Mouse (Mus musculus) ES-CJ7 (cell line): Measurements from ENCODE around the gene Kif26b.
A peak's percentile ranks its signal among the peaks of the same experiment; 100 is the strongest.

Source experiments
- DNase-seq: peaks from one replicate; pipeline ENCODE4 v3.0.0; 2011; ENCODE audit warnings: low read depth, low spot score

Kif26b gene

DNA sequence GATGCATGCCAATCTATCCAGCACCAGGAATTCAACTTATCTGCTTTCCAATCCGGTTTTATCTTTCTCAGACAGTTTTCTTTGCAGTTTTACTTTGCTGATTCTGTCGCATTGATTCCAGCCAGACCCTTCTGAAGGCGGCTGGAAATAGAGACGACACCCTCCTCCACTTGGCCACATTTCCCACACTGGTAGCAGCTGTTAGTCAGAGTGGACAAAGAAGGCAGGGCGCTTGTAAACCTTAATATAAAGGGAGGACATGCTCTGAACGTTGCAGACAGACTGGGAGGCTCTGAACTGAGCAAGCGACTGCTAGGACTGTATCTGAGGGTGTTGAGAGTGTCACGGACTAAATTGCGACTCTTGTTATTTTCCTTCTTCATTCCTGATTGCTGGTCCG, 11.3 kb downstream of the Kif26b start:
- no peak for DNase-seq

DNA sequence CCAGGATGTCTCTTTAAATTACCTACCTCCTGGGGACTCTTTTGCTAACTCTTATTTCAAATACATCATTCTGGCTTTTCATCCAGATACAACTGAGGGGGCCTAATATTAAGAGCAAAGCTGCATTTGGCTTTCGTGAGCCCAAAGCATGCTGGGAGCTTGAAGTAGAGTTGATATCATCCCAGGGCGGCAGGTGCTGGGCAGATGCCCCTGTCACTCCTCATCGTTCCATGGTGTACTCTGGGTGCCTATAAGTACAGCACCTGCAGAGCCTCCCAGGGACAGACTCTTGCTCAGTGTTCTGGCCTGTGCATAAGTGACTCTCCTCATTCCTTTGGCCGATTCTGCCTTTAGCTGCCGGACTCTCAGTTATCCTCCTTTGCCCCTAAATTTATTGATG, 13.5 kb downstream of the Kif26b start:
- no peak for DNase-seq

DNA sequence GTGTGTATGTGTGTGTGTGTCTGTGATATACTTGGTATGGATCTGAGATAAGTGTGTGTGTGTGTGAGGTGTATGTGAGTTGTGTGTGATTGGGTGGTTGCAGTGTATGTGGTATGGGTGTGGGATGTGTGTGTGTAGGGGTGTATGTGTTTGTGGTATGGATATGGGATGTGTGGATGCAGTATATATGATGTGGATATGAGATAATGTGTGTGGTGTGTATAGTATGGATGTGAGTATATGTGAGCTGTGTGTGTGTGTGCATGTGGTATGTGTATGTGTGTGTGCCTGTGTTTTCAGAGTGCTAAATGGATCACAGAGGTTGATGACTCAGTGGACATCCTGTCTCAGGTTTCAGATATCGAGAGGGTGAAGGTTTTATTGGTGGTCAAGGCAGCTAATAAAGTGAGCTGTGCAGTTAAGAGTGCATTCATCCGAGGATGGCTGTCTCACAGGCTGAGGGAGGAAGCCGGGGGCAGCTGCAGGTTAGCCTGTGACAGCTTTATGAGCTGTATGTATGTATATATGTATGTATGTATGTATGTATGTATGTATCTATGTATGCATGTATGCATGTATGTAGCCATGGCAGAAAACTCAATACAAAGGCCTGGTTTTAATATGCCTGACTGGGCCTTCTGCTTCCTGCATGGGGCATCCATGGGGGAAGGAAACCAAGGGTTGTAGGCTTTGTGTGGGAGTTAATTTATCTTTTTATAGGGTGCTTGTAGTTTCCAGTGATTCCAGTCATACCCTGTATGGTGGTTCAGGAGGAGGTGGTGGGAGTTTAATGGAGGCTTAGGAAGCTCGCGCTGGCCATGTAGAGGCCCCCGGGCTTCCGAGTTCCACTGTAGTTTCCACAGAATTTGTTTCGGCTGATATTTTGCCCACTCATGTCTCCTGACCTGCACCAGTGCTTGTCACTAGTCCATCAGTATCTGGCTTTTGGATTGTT, 14.3 kb downstream of the Kif26b start:
- DNase-seq, result no peak

DNA sequence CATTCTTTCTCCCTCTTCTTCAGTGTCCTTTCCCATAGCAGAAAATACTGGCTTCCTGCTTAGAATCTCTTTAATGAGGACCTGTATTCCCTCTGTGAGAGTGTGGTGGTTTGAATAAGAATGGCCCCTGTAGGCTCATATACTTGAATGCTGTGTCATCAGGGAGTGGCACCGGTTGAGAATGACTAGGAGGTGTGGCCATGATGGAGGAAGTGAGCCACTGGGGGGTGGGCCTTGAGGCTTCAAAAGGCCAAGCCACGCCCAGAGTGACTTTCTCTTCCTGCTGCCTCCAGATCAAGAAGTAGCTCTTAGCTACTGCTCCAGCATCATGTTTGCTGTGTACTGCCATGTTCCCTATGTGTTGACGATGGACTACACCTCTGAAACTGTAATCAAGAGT, 15.7 kb downstream of the Kif26b start:
- peak; percentile 97 for DNase-seq

DNA sequence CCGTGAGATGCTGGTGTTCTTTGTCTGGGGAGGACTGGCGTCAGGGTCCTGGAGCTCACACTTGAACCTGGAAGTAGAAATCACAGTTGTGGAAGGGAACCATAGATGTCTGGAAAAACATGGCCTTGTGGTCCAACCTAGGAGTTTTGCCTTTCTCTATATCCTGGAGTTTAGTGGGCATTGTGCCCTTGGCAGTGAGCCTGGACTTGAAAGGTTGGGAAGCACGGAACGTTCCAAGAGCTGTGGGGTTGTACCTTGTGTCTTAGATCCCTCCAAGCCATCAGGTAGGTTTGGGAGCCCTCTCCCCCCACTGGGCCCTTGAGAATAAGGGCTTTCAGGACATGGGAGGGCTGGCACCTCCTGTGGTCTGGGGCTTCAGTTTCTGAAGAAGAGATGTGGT, 20.7 kb downstream of the Kif26b start:
- no peak for DNase-seq

DNA sequence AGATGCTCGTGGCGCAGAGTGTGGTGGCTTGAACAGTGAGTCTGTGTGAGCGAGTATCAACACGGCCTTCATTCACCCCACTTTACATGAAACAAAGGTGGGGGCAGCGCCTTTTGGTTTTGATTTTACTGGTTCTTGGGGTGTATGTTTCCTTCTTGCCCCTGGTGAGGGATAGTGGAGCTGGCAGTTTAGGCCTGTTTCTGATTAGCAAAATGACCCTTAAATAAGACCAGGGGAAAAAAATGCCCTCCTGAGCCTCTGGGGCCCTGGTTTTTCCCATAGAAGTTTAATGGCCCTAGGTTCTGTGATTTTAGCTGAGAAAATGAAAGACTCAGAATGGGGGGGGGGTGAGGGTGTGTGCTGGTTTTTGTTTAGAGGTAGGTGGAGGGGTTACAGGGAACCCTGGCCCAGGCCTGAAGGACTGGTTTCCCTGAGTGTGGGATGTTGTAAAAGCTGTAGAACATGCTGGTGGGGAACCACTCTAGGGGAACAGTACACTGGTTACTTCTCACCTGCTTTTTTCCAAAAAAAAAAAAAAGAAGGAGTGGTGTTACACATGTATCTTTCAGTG, 21.6 kb downstream of the Kif26b start:
- no peak for DNase-seq

DNA sequence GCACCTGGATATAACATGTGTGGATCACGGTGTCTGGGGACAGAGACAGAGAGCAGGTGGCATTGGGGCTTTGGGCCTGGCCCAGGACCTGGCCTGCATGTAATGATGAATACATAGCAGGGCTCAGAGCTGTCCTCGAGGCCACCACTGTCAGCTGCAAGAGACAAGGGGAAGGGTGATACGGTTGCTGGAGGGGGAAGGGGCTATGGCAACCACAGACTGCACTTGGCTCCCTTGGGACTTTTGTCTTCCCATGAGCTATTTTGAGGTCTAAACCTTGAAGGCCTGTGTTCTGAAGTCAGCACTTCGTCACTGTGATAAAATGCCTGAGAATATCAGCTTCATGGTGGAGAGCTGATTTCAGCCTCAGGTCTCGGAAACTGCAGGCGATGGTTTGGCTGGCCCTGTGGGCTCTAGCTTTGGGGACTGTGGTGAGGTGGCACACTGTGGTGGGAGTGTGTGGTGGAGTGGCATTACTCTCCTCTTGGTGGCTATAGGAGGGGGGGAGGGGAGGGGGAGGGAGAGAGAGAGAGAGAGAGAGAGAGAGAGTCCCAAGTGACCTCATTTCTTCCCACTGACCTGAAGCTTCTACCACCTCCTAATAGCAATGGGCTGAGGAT, 23.5 kb downstream of the Kif26b start:
- DNase-seq, result no peak

DNA sequence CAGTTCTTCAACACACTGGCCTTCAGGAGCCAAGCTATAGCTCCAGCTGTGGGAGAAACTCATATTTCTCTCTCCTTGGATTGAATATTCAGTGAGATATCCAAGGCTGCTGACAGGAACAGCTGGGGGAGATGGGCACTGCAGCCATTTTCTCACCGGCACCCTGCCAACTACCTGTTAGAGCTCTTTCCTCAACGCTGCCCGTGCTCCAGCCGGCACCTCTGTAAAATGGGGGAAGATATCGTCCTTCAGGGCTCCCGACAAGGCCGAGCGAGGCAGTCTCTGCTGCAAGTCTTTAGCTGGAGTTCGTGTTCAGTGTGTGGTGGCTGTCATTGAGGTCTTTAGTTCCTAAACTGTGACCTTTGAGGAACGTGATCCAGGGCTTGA, 24.0 kb downstream of the Kif26b start:
- no peak for DNase-seq

DNA sequence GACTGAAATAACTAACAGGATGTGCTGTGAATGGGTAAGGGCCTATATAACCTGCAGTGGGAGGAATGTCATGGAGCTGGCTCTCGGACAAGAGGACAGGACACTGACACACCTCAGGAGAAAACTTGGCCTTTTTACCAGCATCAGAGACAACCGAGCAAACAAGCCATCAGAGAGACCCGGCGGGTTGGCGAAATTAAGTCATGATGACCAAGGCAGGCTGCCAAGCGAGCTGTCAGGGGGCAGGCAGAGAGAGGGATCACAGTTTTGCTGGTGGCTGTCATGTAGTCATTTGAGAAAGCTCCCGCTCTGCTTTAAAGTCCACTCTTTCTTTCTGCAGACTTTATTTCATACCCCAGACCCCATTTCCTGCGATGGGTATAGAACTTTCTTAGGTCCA, 27.3 kb downstream of the Kif26b start:
- DNase-seq, result no peak

DNA sequence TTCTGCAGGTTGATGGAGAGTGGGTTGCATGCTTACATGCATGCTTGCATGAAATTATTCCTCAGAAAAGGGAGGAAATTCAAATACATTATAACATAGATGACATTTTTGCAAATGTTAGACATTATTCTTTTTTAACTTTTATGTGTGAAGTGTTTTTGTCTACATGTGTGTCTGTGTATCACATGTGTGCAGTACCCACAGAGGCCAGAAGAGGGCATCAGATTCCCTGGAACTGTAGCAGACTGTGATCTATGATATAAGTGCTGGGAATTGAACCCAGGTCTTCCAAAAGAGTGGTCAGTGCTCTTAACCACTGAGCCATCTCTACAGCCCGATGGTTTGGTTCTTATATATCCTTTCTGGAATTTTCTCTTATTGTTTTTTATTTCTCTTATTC, 31.1 kb downstream of the Kif26b start:
- DNase-seq, result peak; percentile 25

DNA sequence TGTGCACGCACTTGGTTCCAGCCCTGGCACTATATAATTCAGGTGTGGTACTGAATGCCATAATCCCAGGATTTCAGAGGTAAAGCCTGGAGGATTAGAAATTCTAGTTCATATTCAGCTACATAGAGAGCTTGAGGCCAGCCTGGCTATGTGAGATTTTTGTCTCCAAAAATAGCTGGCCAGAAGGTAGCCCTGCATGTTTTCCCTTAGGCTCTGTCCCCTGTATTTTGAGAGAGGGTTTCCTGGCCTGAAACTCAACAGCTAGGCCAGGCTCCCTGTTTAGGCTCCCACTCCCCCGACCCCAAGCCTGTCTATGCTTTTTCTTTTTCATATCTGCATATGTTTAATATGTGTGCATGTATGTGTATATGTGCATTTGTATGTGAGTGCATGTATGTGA, 34.9 kb downstream of the Kif26b start:
- no peak for DNase-seq

DNA sequence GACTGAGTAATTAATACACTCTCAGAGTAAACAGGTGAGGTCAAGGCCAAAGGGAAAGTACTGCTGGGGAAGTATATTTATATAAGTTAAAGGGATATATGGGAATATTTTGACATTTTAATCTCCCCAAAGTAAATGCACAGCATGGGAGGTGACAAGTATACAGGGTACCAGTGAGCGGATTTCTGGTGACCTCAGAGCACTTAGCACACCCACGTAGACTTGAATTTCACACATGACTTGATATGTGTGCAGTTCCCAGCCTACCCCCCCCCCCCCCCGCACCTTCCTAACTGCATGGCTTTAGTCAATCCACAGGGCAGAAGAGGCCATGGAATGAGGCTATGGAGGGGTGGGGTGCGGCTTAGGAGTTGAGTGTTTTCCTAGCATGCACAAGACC, 35.9 kb downstream of the Kif26b start:
- no peak for DNase-seq

DNA sequence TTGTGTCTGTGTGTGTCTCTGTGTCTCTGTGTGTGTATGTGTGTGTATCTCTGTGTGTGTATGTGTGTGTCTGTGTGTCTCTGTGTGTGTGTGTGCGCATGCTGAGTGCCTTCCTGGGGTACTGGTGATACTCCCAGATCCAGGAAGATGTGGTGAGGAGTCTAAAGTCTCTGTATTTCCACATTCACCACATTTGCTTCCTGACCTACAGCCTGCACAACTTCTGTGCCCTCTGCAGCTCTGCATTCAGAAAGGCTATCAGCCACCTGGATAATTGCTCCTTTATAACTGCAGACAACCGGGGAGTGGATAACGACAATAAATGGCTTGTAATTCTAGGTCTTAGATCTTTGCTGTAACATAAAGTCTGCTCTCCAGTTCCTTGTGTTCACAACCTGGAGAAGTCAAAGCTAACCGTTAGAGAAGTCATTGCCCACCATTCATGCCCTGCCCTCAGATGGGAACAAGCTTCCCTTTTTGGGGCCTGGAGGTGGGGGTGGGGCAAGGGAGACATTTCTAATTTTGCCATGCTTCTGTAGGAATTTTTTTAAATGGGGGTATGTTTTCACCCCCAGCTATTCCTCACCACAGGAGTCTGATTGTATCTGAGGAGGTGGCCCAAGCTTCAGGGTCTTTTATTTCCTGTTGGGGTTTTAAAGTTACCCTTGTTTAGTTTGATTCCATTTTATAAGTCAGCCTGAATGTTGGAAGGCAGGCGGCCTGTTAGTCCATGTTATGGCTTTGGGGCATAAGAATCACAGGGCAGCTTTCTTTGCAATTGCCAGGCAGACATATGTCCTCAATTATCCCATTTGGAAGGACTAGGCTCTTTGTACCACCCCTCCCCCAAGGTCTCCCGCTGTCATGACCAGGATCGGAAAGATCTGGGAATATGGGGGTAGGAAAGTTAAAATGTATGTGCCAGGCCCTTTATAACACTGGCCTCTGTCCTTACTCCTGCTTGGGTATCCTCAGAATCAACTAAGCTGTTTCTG, 39.9 kb downstream of the Kif26b start:
- no peak for DNase-seq

DNA sequence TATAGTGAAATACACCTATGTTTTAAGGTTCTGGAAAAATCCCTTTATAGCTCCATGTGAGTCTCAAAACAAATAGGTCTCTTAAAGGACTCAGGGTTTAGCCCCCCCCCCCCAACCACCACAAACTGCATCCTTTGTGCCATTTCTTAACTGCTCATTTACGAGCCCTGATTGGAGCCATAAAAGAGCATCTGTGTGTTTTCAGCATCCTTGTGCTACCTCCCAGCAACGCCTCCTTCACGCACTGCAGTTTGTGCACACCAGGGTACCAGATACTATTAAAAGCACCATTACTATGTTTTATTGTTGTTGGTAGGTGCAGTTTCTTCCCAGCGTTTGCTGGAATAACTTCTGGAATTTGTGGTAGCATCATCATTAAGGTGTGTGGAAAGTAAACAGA, 42.1 kb downstream of the Kif26b start:
- DNase-seq, result no peak

DNA sequence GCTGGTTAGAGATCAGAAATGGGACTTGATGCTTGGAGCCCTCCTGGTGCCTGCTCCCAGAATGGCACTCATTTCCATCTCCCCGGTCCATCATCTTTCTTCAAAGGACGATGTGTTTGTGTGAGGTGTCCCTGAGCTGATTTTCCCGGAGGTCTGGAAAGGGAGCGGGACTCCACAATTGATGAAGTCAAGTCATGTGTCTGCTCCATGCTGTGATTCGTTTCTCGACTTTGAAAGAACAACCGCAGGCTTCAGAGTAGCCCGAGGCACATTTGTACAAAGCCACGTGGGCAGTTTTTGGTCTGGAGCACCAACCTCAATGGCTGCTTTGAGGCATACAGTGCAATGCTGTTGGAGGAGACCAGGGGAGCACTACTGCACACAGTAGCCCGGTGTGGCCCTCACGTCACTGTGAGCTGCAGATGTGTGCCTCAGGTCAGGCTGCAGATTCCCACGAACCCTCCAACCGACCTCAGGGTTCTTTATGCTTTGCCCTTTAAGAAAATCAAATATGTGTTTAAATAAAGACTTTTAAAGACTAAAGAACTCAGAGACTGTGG, 43.0 kb downstream of the Kif26b start:
- DNase-seq, result peak; percentile 50

DNA sequence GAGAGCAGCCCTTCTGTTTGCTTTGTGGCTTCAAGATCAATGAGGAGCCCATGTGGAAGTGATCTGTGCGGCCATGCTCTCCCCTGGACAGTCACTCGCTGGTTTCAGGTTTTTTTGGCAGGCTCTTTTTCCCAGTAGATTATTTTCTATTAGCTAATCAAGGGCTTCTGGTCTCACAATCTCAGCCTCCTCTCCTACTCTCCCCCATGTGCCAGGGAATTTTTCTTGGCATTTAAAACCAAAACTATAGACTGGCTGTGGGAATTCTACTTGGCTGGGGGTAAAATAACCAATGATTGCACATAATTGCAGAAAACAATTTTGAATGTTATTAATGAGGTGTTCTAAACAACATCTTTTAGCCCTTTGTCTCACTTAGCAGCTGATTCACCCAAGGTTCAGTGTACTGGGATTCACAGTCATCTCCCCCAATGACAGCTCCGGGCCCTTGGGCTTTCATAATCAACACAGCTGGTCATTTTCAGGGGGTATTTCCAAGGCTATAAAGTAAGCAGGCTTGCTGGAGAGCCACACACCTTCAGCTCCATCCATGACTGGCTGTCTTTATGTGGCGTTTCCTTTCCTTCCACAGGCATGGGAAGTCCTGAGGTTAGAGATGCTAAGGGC, 44.6 kb downstream of the Kif26b start:
- no peak for DNase-seq

DNA sequence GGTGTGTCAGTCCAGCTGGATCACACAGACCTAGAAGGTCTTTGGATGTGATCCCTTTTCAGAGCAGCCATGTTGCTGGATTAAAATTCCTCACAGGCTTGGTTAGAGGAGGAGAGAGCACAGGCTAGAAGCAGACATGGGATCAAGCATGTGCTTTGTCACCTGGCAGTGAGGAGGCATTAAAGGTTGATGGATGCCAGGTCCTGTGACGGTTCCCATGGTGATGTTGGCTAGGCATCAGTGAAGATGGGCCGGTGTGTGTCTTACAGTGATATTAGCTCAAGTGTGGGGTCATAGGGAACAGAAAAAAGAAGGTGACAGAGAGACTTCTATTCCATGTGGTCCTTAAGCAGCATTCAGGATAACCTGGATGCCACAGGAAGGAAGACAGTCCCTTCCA, 46.8 kb downstream of the Kif26b start:
- no peak for DNase-seq

DNA sequence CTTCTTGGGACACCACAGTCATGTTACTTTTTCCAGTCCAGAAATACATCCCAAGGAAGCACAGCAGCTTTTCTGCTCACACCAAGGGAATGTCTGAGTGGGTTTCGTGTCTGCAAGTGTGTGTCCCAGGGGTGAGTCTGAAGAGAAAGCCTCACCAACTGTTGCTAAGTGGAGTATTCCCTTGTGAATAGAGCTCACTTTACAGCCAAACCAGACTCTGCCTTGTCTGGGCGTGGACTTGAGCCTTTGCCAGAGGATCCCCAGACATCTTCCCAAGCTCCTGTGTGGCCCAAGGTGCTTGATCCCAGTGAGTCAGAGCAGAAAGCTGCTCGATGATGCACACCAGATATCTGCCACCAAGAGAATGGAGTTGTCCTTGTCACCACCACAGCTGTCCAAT, 48.0 kb downstream of the Kif26b start:
- no peak for DNase-seq

DNA sequence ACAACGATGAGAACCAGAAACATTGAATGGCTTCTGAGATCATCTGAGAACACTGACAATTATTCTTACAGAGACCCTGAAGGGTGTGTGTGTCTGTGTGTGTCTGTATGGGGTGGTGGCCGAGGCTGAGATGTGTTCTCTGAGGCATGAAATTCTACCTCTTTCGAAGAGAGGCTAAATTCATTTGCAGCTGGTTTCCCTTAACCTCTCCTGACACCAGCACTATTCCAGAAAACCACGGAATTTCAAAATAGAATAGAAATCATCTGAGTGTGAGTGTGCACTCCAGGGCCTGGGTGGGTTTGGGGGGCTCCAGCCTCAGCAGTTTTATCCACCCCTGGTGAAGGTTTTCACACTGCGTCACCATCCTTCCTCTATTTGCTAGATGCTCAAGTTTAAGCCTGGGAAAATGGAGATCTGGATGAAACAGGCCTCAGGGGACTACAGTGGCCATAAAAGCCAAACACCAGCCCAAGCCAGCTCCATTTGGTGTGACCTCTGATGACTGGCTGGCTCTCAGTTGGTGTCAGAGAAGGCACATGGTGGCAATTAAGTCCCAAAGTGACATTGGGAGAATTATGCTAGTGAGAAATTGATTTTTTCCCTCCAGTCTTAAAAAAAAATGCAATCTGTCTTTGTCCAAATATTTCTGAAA, 56.6 kb downstream of the Kif26b start:
- no peak for DNase-seq
